Mouse (Mus musculus): ENCODE measurements around the gene Pmf1. TPM values are rescaled to one million over a fixed set of nuclear protein-coding genes. Genes with fewer than 3 reads are reported as not detected.
A peak's percentile ranks its signal among the peaks of the same experiment; 100 is the strongest.
"Not testable (repeated sequence)": the region's sequence is repeated elsewhere in the genome, so short reads cannot be mapped to it uniquely, and the experiment has no call there.

Gene Pmf1
- total RNA-seq, 2 experiments from 2014 or later = 145 to 207 TPM

- no peak for ATAC-seq (replicated peaks; ENCODE audit: low FRiP score, low TSS enrichment, poor library complexity, severe bottlenecking)
These were observed 2.6 kb downstream of the Pmf1 start for GRCm38 (mm10) chr3:88407529-88407928.

- peak; percentile 45; the same call in 1 of the 2 replicates for ATAC-seq (replicated peaks; ENCODE audit: low FRiP score, low TSS enrichment, poor library complexity, severe bottlenecking)
These were observed 3.0 kb downstream of the Pmf1 start for GRCm38 (mm10) chr3:88407090-88407489.

GRCm38 (mm10) chr3:88403522-88404230 is 6.5 kb downstream of the Pmf1 start:
- ATAC-seq (replicated peaks; ENCODE audit: low FRiP score, low TSS enrichment, poor library complexity, severe bottlenecking) = no peak

- no peak for ATAC-seq (replicated peaks; ENCODE audit: low FRiP score, low TSS enrichment, poor library complexity, severe bottlenecking)
These were observed 11.5 kb downstream of the Pmf1 start for GRCm38 (mm10) chr3:88398666-88399065.

- no peak for ATAC-seq (replicated peaks; ENCODE audit: low FRiP score, low TSS enrichment, poor library complexity, severe bottlenecking)
These were observed 14.4 kb downstream of the Pmf1 start for GRCm38 (mm10) chr3:88395742-88396141.

GRCm38 (mm10) chr3:88395288-88395687 is 14.8 kb downstream of the Pmf1 start:
- ATAC-seq (replicated peaks; ENCODE audit: low FRiP score, low TSS enrichment, poor library complexity, severe bottlenecking) = no peak

GRCm38 (mm10) chr3:88393776-88394375 is 16.3 kb downstream of the Pmf1 start:
- ATAC-seq (replicated peaks; ENCODE audit: low FRiP score, low TSS enrichment, poor library complexity, severe bottlenecking) = no peak

- no peak for ATAC-seq (replicated peaks; ENCODE audit: low FRiP score, low TSS enrichment, poor library complexity, severe bottlenecking)
These were observed 25.8 kb downstream of the Pmf1 start, which contains the start of gene Bglap for GRCm38 (mm10) chr3:88384364-88384763. Gene Bglap (minus strand): TSS chr3:88384464.

GRCm38 (mm10) chr3:88382383-88382782 is 27.7 kb downstream of the Pmf1 start:
- not testable (repeated sequence) for ATAC-seq (replicated peaks; ENCODE audit: low FRiP score, low TSS enrichment, poor library complexity, severe bottlenecking)

GRCm38 (mm10) chr3:88381389-88382315 is 28.5 kb downstream of the Pmf1 start:
- ATAC-seq (replicated peaks; ENCODE audit: low FRiP score, low TSS enrichment, poor library complexity, severe bottlenecking) = peak; percentile 86

- not testable (repeated sequence) for ATAC-seq (replicated peaks; ENCODE audit: low FRiP score, low TSS enrichment, poor library complexity, severe bottlenecking)
These were observed 31.5 kb downstream of the Pmf1 start, which contains the start of gene Bglap2 for GRCm38 (mm10) chr3:88378599-88378998. Gene Bglap2 (minus strand): TSS chr3:88378699.

GRCm38 (mm10) chr3:88376644-88377043 is 33.5 kb downstream of the Pmf1 start:
- ATAC-seq (replicated peaks; ENCODE audit: low FRiP score, low TSS enrichment, poor library complexity, severe bottlenecking) = not testable (repeated sequence)

- peak; percentile 92 for ATAC-seq (replicated peaks; ENCODE audit: low FRiP score, low TSS enrichment, poor library complexity, severe bottlenecking)
These were observed 34.1 kb downstream of the Pmf1 start for GRCm38 (mm10) chr3:88375750-88376626.

GRCm38 (mm10) chr3:88372643-88373042 is 37.5 kb downstream of the Pmf1 start, which contains the start of gene Bglap3:
Gene Bglap3 (minus strand): TSS chr3:88372743.
- ATAC-seq (replicated peaks; ENCODE audit: low FRiP score, low TSS enrichment, poor library complexity, severe bottlenecking) = not testable (repeated sequence)

GRCm38 (mm10) chr3:88368511-88368910 is 41.6 kb downstream of the Pmf1 start:
- ATAC-seq (replicated peaks; ENCODE audit: low FRiP score, low TSS enrichment, poor library complexity, severe bottlenecking) = not testable (repeated sequence)

GRCm38 (mm10) chr3:88367517-88367916 is 42.6 kb downstream of the Pmf1 start:
- ATAC-seq (replicated peaks; ENCODE audit: low FRiP score, low TSS enrichment, poor library complexity, severe bottlenecking) = not testable (repeated sequence)

GRCm38 (mm10) chr3:88366830-88367428 is 43.2 kb downstream of the Pmf1 start:
- peak; percentile 73 for ATAC-seq (replicated peaks; ENCODE audit: low FRiP score, low TSS enrichment, poor library complexity, severe bottlenecking)

- no peak for ATAC-seq (replicated peaks; ENCODE audit: low FRiP score, low TSS enrichment, poor library complexity, severe bottlenecking)
These were observed 44.3 kb downstream of the Pmf1 start for GRCm38 (mm10) chr3:88365705-88366361.
